Mouse (Mus musculus) lung, postnatal 0 days (tissue): ENCODE data around the gene Nid2. TPM values are rescaled to one million over a fixed set of nuclear protein-coding genes. Genes with fewer than 3 reads are reported as not detected.

Source experiments
- ATAC-seq: fragments of 200-750 bp; cut with Nextera tagmentation; 2 replicates; pipeline ENCODE4 v1.8.0; 2017; ENCODE audit warnings: moderate library complexity
- DNase-seq: peaks from one replicate; pipeline ENCODE4 v3.0.0-alpha.2; 2016; ENCODE audit warnings: low spot score
- H3K27ac ChIP-seq: fragments of 300-500 bp; sonication (generic); 2 replicates; pipeline ENCODE4 v1.5.1; 2014; ENCODE audit warnings: antibody characterized with exemption, mild to moderate bottlenecking, low read length, mixed read lengths
- H3K27me3 ChIP-seq: fragments of 300-500 bp; sonication (generic); replicated peaks from 2 replicates; pipeline ENCODE4 v1.6.1; 2014; ENCODE audit warnings: low read length, mixed read lengths; ENCODE audit not compliant: insufficient read depth
- H3K36me3 ChIP-seq: fragments of 300-500 bp; sonication (generic); 2 replicates; pipeline ENCODE4 v1.6.1; 2014; ENCODE audit warnings: low read length, mixed read lengths; ENCODE audit not compliant: insufficient read depth
- H3K4me1 ChIP-seq: fragments of 300-500 bp; sonication (generic); 2 replicates; pipeline ENCODE4 v1.6.1; 2014; ENCODE audit warnings: antibody characterized with exemption, low read depth, low read length, mixed read lengths; ENCODE audit not compliant: insufficient read depth
- H3K4me2 ChIP-seq: fragments of 300-500 bp; sonication (generic); replicated peaks from 2 replicates; pipeline ENCODE4 v1.6.1; 2014; ENCODE audit warnings: low read depth, mild to moderate bottlenecking, low read length, moderate library complexity, mixed read lengths
- H3K4me3 ChIP-seq: fragments of 300-500 bp; sonication (generic); 2 replicates; pipeline ENCODE4 v1.5.1; 2014; ENCODE audit warnings: low read depth, low read length
- H3K9ac ChIP-seq: fragments of 300-500 bp; sonication (generic); replicated peaks from 2 replicates; pipeline ENCODE4 v1.6.1; 2014; ENCODE audit warnings: low read depth, mild to moderate bottlenecking
- H3K9me3 ChIP-seq: fragments of 300-500 bp; sonication (generic); 2 replicates; pipeline ENCODE4 v1.6.1; 2016; ENCODE audit warnings: low read length, mixed read lengths
- CTCF ChIP-seq: IDR thresholded peaks from 2 replicates; pipeline ENCODE4 v1.5.1; 2016; ENCODE audit warnings: antibody characterized with exemption, mild to moderate bottlenecking
- EP300 ChIP-seq: IDR thresholded peaks from 2 replicates; pipeline ENCODE4 v1.6.1; 2016; ENCODE audit warnings: antibody characterized with exemption, mild to moderate bottlenecking, control low read depth
- WGBS: fragments of 180-500 bp; shearing (Covaris S2); extraction: QIAGEN DNeasy Blood & Tissue Kit; methylation state at CpG from one replicate; pipeline ENCODE4 v1.1.7; 2014; 5-methylcytosine and 5-hydroxymethylcytosine counted together
- polyA plus RNA-seq: library from polyadenylated mRNA; unstranded; fragments of >200 nt; fragmentation: Nextera tagmentation; extraction: Ambion mirVana; gene quantifications from 2 replicates; pipeline ENCODE4 v1.2.1, GENCODE M21; 2015

The Nid2 gene
- polyA plus RNA-seq, 1 experiment from 2014 or later, result 39.0 TPM

GRCm38 (mm10) chr14:19740147-19740738 is 10.8 kb upstream of the Nid2 start:
- Histone ChIP-seq H3K27me3 (no peaks in the 10 kb centered on the region), H3K9me3 (no peaks in the 10 kb centered on the region)
- ATAC-seq, result no peak

GRCm38 (mm10) chr14:19744876-19745275 is 6.2 kb upstream of the Nid2 start:
- 58% methylated on average over 5 of the region's 5 CpGs for WGBS
- peak; percentile 87 for DNase-seq
- no peak overlapping the region for H3K27ac ChIP-seq

More at GRCm38 (mm10) chr14:19740147-19740738, 10.8 kb upstream of the Nid2 start:
- 83% methylated on average over 6 of the region's 6 CpGs for WGBS
- Histone ChIP-seq H3K36me3 (no peaks in the 10 kb centered on the region), H3K4me2 (no peak overlapping the region), H3K9ac (no peak overlapping the region), H3K4me1 (no peaks in the 10 kb centered on the region), H3K4me3 (no peak overlapping the region), H3K27ac (no peak overlapping the region)
- DNase-seq, result no peak
- TF ChIP-seq CTCF, result no peak
- TF ChIP-seq EP300, result no peak

GRCm38 (mm10) chr14:19746232-19746631 is 4.8 kb upstream of the Nid2 start:
- H3K4me3 ChIP-seq, result no peak overlapping the region
- H3K36me3 ChIP-seq, result no peaks in the 10 kb centered on the region
- no peaks in the 10 kb centered on the region; the same call in 1 of the 2 replicates for H3K27me3 ChIP-seq
- WGBS, result 73% methylated on average over 2 of the region's 2 CpGs
- TF ChIP-seq CTCF (no peak), EP300 (no peak)
- H3K9ac ChIP-seq, result no peak overlapping the region
- no peak for ATAC-seq
- no peaks in the 10 kb centered on the region for H3K9me3 ChIP-seq
- no peak for DNase-seq
- H3K4me1 ChIP-seq, result 0 out of 2 replicates have a peak, but pooled peaks cover 4% of the 10 kb centered on the region
- no peak overlapping the region for H3K4me2 ChIP-seq
- no peak overlapping the region for H3K27ac ChIP-seq

More at GRCm38 (mm10) chr14:19744876-19745275, 6.2 kb upstream of the Nid2 start:
- no peaks in the 10 kb centered on the region for H3K9me3 ChIP-seq
- no peak overlapping the region for H3K4me3 ChIP-seq
- ATAC-seq, result peak; percentile 82
- no peaks in the 10 kb centered on the region for H3K27me3 ChIP-seq
- peak; percentile 44 for TF ChIP-seq EP300
- TF ChIP-seq CTCF, result no peak
- no peaks in the 10 kb centered on the region for H3K36me3 ChIP-seq
- no peak overlapping the region for H3K4me2 ChIP-seq
- H3K9ac ChIP-seq, result no peak overlapping the region
- no peaks in the 10 kb centered on the region for H3K4me1 ChIP-seq

DNA sequence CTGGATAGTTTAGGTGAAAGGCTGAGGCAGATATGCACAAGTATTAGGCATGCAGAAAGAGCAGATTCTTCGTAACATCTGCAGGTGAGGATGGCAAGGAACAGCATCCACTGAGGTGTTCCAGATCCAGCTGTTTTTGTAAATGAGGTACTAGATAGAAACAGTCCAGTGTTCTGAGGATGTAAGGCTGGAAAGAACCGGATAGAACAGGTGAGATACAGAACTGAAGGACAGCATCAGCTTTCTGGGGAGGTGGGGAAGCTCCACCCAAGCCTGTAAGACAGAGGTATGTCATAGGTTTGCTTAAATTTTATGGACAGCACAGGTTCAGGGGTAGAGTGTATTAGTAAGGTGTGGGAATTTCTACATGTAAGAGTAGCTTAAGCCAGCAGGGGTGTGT is 4.3 kb upstream of the Nid2 start:
- DNase-seq (no peak), ATAC-seq (no peak)
- Histone ChIP-seq H3K27ac (no peak overlapping the region), H3K4me1 (0 out of 2 replicates have a peak, but pooled peaks cover 4% of the 10 kb centered on the region), H3K4me2 (no peak overlapping the region), H3K9me3 (no peaks in the 10 kb centered on the region), H3K36me3 (no peaks in the 10 kb centered on the region), H3K4me3 (no peak overlapping the region), H3K27me3 (no peaks in the 10 kb centered on the region; the same call in 1 of the 2 replicates), H3K9ac (no peak overlapping the region)
- no peak for TF ChIP-seq EP300
- no peak for TF ChIP-seq CTCF
- WGBS, result 89% methylated on average over 2 of the region's 2 CpGs

- Histone ChIP-seq H3K4me1 (0 out of 2 replicates have a peak, but pooled peaks cover 4% of the 10 kb centered on the region), H3K9ac (no peak overlapping the region), H3K9me3 (no peaks in the 10 kb centered on the region), H3K36me3 (no peaks in the 10 kb centered on the region), H3K27me3 (peaks cover 5% of the 10 kb centered on the region; the same call in 1 of the 2 replicates), H3K4me2 (no peak overlapping the region), H3K27ac (no peak overlapping the region), H3K4me3 (no peak overlapping the region)
- TF ChIP-seq EP300, result no peak
- peak; percentile 17; the same call in 1 of the 2 replicates for TF ChIP-seq CTCF
- WGBS, result 57% methylated on average over 2 of the region's 2 CpGs
- no peak for ATAC-seq
- no peak for DNase-seq
Observed at GRCm38 (mm10) chr14:19749743-19750142, 1.3 kb upstream of the Nid2 start.

DNA sequence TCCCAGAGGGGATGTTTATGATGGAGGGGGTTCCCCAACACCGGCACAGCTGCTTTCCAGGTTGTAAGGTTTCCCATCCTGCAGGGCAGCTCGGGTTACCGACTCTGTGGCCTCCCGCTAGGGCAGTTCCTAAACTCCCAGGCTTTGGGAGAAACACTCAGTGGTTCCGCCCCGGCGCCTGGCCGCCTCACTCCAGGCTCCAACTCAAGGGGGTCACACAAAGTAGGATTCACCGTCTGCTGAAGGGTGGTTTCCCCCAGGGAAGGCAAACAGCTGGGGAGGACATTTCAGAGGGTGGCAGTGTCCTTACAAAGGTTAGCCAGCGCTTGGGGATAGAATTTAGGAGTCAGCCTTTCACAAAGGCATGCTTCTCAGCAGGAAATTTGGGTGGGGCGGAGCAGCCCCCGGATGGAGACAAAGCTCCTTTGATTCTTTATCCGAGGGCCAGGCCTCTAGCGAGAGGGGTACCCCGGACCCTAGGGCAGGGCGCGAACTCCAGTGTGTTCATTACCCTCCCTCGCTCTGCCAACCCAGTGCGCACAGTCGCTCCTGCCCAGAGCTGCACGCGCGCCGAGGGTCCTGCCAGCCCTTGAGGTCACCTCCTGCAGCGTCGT is 547 bp upstream of the Nid2 start:
- DNase-seq (no peak), ATAC-seq (peak; percentile 1; the same call in 1 of the 2 replicates)
- TF ChIP-seq CTCF (no peak), EP300 (no peak)
- Histone ChIP-seq H3K27me3 (peaks cover 5% of the 10 kb centered on the region; the same call in 1 of the 2 replicates), H3K4me2 (peak overlapping the region; percentile 75), H3K9ac (no peak overlapping the region), H3K4me3 (peak overlapping the region; percentile 54), H3K36me3 (no peaks in the 10 kb centered on the region), H3K27ac (peak overlapping the region; percentile 65; the same call in 1 of the 2 replicates), H3K9me3 (no peaks in the 10 kb centered on the region), H3K4me1 (0 out of 2 replicates have a peak, but pooled peaks cover 4% of the 10 kb centered on the region)
- 2% methylated on average over 26 of the region's 26 CpGs for WGBS
